Mouse (Mus musculus): Measurements from ENCODE around the gene Gad1. TPM values are rescaled to one million over a fixed set of nuclear protein-coding genes. Genes with fewer than 3 reads are reported as not detected.

Gad1 gene
- total RNA-seq (2021) (under 1 TPM; 0.23 to 0.45 TPM), polyA plus RNA-seq (2012; rRNA removed) (0.04 and 0.12 TPM in 2 replicates)
- long read RNA-seq: 0 reads

DNA sequence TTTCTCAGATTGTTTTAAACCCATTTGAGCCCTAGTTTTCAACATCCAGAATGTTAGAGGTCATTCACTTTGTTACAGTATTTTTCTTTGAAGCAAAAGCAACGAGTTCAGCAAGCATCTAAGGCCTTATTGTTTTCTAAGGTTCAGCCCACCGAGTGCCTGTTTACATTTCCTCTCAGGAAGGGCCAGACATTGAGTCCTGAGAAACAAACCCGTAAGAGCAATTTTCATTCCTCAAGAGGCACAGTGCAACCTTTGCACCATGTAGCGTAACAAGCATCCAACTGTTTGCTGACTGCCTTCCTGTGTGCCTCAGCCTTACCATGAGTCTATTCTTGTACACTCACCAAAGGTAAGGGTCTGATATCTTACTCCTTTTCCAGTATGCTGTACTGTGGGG lies at the start of gene Gad1:
TSS of gene Gad1 (plus strand) at position 301 of the 400 bp plus-strand sequence.
- DNase-seq: no peak

DNA sequence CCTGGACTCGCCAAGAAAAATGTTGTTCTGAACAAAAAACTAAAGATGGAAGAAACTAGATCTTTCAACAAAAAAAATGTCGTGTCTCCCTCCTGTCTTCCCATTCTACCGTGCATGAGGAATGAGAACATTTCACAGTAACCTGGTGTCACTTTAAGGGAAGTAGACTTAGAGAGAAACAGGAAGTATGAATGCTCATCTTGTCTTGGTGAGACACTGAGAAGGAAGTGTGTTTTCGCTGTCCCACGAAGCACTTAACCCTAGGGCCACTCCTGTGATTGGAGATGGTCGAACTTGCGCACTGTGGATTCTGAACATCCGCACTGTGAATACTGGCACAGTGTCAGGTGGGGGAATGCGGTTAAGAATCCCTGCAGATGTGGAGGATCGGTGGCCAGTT lies 49.4 kb upstream of the Gad1 start:
- 62% methylated on average over 10 of the region's 10 CpGs for WGBS
- Histone ChIP-seq H3K79me2 (replicated peaks; ENCODE audit: control insufficient read depth, insufficient read depth, low read length) (no peaks in the 10 kb centered on the region), H3K27me3 (ENCODE audit: control insufficient read depth, insufficient read depth, low read length) (0 out of 2 replicates have a peak, but pooled peaks cover 1% of the 10 kb centered on the region), H3K9ac (ENCODE audit: low read depth, low read length) (no peak overlapping the region), H3K4me1 (ENCODE audit: control insufficient read depth, insufficient read depth, low read length) (no peaks in the 10 kb centered on the region), H3K36me3 (ENCODE audit: control insufficient read depth, insufficient read depth, low read length) (no peaks in the 10 kb centered on the region), H3K4me3 (no peak overlapping the region), H3K27ac (no peak overlapping the region)
- intact Hi-C loops (cut with DNase I): no loop called here
- no peak for DNase-seq
- no peak for TF ChIP-seq EP300 (IDR thresholded peaks at IDR 0.05; ENCODE audit: insufficient read depth, low read depth, low read length)
- TF ChIP-seq CTCF (IDR thresholded peaks at IDR 0.05): no peak
- no peak for TF ChIP-seq POLR2A (IDR thresholded peaks at IDR 0.05; ENCODE audit: insufficient read depth, low read depth, low read length)

More for the DNA sequence above, at the start of gene Gad1:
- no peak within 1 kb of the TSS for H3K27ac ChIP-seq
- intact Hi-C loops (cut with DNase I): loop anchor here (10.0 kb wide), 1 partner anchor 278 kb away; no protein-coding TSS in a partner anchor
- TF ChIP-seq POLR2A (IDR thresholded peaks at IDR 0.05; ENCODE audit: insufficient read depth, low read depth, low read length): no peak
- no peak for TF ChIP-seq EP300 (IDR thresholded peaks at IDR 0.05; ENCODE audit: insufficient read depth, low read depth, low read length)
- TF ChIP-seq CTCF (IDR thresholded peaks at IDR 0.05): no peak
- H3K9ac ChIP-seq (ENCODE audit: low read depth, low read length): no peak within 1 kb of the TSS
- no peaks in the 10 kb centered on the region for H3K36me3 ChIP-seq (ENCODE audit: control insufficient read depth, insufficient read depth, low read length)
- H3K27me3 ChIP-seq (ENCODE audit: control insufficient read depth, insufficient read depth, low read length): no peaks in the 10 kb centered on the region; the same call in 1 of the 2 replicates
- no peaks in the 10 kb centered on the region for H3K4me1 ChIP-seq (ENCODE audit: control insufficient read depth, insufficient read depth, low read length)
- 40% methylated on average over 4 of the region's 4 CpGs for WGBS
- H3K79me2 ChIP-seq (replicated peaks; ENCODE audit: control insufficient read depth, insufficient read depth, low read length): no peaks in the 10 kb centered on the region
- no peak within 1 kb of the TSS for H3K4me3 ChIP-seq

DNA sequence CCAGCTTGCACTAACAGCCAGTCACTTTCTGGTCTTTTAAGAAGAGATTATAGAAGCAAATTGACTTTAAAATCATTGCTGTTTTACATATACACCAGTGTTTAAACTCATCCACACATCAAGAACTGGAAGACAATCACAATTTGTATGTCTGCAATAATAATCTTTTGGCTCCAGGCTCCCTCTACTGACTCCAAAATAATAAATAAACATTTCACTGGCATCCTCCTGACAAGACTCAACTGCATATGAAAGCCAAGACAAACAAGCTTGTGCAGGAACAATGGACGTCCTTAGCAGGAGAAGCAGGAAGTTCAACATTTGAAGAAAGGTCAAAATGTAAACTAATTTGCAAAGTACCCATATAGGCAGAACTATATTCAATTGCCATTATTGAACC lies 47.6 kb upstream of the Gad1 start:
- H3K4me1 ChIP-seq (ENCODE audit: control insufficient read depth, insufficient read depth, low read length): no peaks in the 10 kb centered on the region
- no peaks in the 10 kb centered on the region for H3K36me3 ChIP-seq (ENCODE audit: control insufficient read depth, insufficient read depth, low read length)
- 0 out of 2 replicates have a peak, but pooled peaks cover 1% of the 10 kb centered on the region for H3K27me3 ChIP-seq (ENCODE audit: control insufficient read depth, insufficient read depth, low read length)
- WGBS: 25% methylated on average over 1 of the region's 1 CpGs
- no peak overlapping the region for H3K9ac ChIP-seq (ENCODE audit: low read depth, low read length)
- intact Hi-C loops (cut with DNase I): no loop called here
- no peaks in the 10 kb centered on the region for H3K79me2 ChIP-seq (replicated peaks; ENCODE audit: control insufficient read depth, insufficient read depth, low read length)
- DNase-seq: no peak
- no peak overlapping the region for H3K4me3 ChIP-seq
- no peak overlapping the region for H3K27ac ChIP-seq
- TF ChIP-seq EP300 (IDR thresholded peaks at IDR 0.05; ENCODE audit: insufficient read depth, low read depth, low read length): no peak
- TF ChIP-seq CTCF (IDR thresholded peaks at IDR 0.05): peak; percentile 11; the same call in 1 of the 2 replicates
- TF ChIP-seq POLR2A (IDR thresholded peaks at IDR 0.05; ENCODE audit: insufficient read depth, low read depth, low read length): no peak

DNA sequence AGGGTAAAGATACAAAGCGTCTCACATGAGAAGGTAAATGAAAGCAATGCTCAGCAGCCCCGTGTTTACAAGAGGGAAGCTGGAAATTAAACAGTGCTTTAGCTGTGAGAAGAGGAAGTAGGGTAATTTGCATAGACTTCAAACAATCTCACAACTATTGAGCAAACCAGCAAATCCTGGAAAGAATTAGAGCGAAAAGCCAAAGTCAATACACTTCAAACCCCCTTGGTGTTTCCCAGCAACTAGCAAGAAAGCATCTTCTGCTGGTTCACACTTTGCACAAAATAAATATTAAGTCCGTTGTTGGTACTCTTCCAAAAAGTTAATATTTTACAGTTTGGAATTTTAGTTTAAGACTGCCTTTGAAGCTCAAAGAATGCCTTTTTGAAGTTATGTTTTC lies 47.0 kb upstream of the Gad1 start:
- DNase-seq: no peak
- H3K4me3 ChIP-seq: no peak overlapping the region
- H3K36me3 ChIP-seq (ENCODE audit: control insufficient read depth, insufficient read depth, low read length): no peaks in the 10 kb centered on the region
- WGBS: 45% methylated on average over 4 of the region's 4 CpGs
- no peaks in the 10 kb centered on the region for H3K4me1 ChIP-seq (ENCODE audit: control insufficient read depth, insufficient read depth, low read length)
- no peak overlapping the region for H3K27ac ChIP-seq
- H3K9ac ChIP-seq (ENCODE audit: low read depth, low read length): no peak overlapping the region
- H3K79me2 ChIP-seq (replicated peaks; ENCODE audit: control insufficient read depth, insufficient read depth, low read length): no peaks in the 10 kb centered on the region
- intact Hi-C loops (cut with DNase I): no loop called here
- 0 out of 2 replicates have a peak, but pooled peaks cover 1% of the 10 kb centered on the region for H3K27me3 ChIP-seq (ENCODE audit: control insufficient read depth, insufficient read depth, low read length)
- TF ChIP-seq EP300 (IDR thresholded peaks at IDR 0.05; ENCODE audit: insufficient read depth, low read depth, low read length): no peak
- TF ChIP-seq POLR2A (IDR thresholded peaks at IDR 0.05; ENCODE audit: insufficient read depth, low read depth, low read length): no peak
- no peak for TF ChIP-seq CTCF (IDR thresholded peaks at IDR 0.05)

DNA sequence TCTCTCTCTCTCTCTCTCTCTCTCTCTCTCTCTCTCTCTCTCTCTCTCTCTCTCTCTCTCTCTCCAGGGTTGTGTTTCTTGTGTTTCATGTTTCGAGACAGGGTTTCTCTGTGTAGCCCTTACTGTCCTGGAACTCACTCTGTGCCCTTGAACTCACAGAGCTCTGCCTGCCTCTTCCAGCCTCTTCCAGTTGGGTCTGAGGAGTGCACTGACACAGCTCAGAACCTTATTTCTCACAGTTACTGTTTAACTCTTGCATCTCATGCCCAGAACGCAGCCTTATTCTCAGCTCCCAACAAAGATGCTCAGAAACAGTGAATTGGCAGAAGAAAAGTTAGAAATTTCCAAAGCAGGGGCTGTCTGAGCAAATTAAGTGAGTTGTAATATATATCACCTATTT lies 46.5 kb upstream of the Gad1 start:
- H3K9ac ChIP-seq (ENCODE audit: low read depth, low read length): no peak overlapping the region
- H3K4me3 ChIP-seq: no peak overlapping the region
- H3K27ac ChIP-seq: no peak overlapping the region
- no peak for DNase-seq
- 69% methylated on average over 2 of the region's 2 CpGs for WGBS
- no peak for TF ChIP-seq CTCF (IDR thresholded peaks at IDR 0.05)
- no peak for TF ChIP-seq EP300 (IDR thresholded peaks at IDR 0.05; ENCODE audit: insufficient read depth, low read depth, low read length)
- no peak for TF ChIP-seq POLR2A (IDR thresholded peaks at IDR 0.05; ENCODE audit: insufficient read depth, low read depth, low read length)
- no peaks in the 10 kb centered on the region for H3K4me1 ChIP-seq (ENCODE audit: control insufficient read depth, insufficient read depth, low read length)
- intact Hi-C loops (cut with DNase I): no loop called here
- H3K36me3 ChIP-seq (ENCODE audit: control insufficient read depth, insufficient read depth, low read length): no peaks in the 10 kb centered on the region
- 0 out of 2 replicates have a peak, but pooled peaks cover 1% of the 10 kb centered on the region for H3K27me3 ChIP-seq (ENCODE audit: control insufficient read depth, insufficient read depth, low read length)
- H3K79me2 ChIP-seq (replicated peaks; ENCODE audit: control insufficient read depth, insufficient read depth, low read length): no peaks in the 10 kb centered on the region

DNA sequence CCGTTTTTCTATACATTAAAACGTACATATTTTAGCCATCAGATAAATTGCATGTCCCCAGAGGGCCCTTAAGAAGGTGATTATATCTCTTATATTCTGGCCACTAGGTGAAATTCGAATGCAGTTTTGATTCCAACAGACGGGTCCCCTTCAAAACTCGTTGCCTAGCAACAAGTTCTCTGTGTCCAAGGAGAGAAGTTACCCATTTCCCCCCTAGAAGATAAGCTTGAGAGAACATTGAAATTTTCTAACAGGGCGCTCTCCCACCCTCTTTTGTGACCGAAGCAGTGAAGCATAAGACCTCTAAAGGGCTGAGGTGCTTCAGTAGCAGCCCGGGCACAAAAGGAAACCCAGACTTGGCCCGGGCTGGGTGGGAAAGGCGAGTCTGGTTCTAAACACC lies 44.4 kb upstream of the Gad1 start, which contains the start of gene Erich2:
TSS of gene Erich2 (plus strand) at position 324 of the 400 bp plus-strand sequence.
- Histone ChIP-seq H3K4me3 (peak within 1 kb of the TSS; percentile 51), H3K27ac (no peak within 1 kb of the TSS), H3K36me3 (ENCODE audit: control insufficient read depth, insufficient read depth, low read length) (no peaks in the 10 kb centered on the region), H3K4me1 (ENCODE audit: control insufficient read depth, insufficient read depth, low read length) (no peaks in the 10 kb centered on the region), H3K27me3 (ENCODE audit: control insufficient read depth, insufficient read depth, low read length) (0 out of 2 replicates have a peak, but pooled peaks cover 1% of the 10 kb centered on the region), H3K9ac (ENCODE audit: low read depth, low read length) (peak within 1 kb of the TSS; percentile 55), H3K79me2 (replicated peaks; ENCODE audit: control insufficient read depth, insufficient read depth, low read length) (no peaks in the 10 kb centered on the region)
- no peak for DNase-seq
- intact Hi-C loops (cut with DNase I): no loop called here
- TF ChIP-seq CTCF (IDR thresholded peaks at IDR 0.05): no peak
- TF ChIP-seq EP300 (IDR thresholded peaks at IDR 0.05; ENCODE audit: insufficient read depth, low read depth, low read length): no peak
- TF ChIP-seq POLR2A (IDR thresholded peaks at IDR 0.05; ENCODE audit: insufficient read depth, low read depth, low read length): no peak
- WGBS: 18% methylated on average over 10 of the region's 10 CpGs

Data from heart, adult 2 months (tissue).